Mouse (Mus musculus) myocyte (in vitro differentiated cells): ENCODE results near the gene Rubcn.

ENCODE experiments used
- CEBPB ChIP-seq: IDR thresholded peaks from 2 replicates; pipeline ENCODE4 v1.6.1; 2011; ENCODE audit warnings: mild to moderate bottlenecking, moderate library complexity; ENCODE audit not compliant: poor library complexity, insufficient read depth, severe bottlenecking
- E2F4 ChIP-seq: IDR thresholded peaks from one replicate; pipeline ENCODE4 v1.6.1; 2011; ENCODE audit warnings: mild to moderate bottlenecking, control low read depth, moderate library complexity; ENCODE audit not compliant: insufficient read depth
- MAX ChIP-seq: IDR thresholded peaks from one replicate; pipeline ENCODE4 v1.6.1; 2011; ENCODE audit warnings: low read depth, mild to moderate bottlenecking, control low read depth
- MYOD1 ChIP-seq, 3 experiments: IDR thresholded peaks; one replicate each; pipeline ENCODE4 v1.6.1; 2011; ENCODE audit warnings: control low read depth in 2 of 3, low read depth in 2 of 3, mild to moderate bottlenecking in 2 of 3, moderate library complexity in 1 of 3; ENCODE audit not compliant: insufficient read length in 2 of 3, control insufficient read depth in 1 of 3
- MYOG ChIP-seq, 3 experiments: IDR thresholded peaks; one replicate each; pipeline ENCODE4 v1.6.1; 2011; ENCODE audit warnings: control low read depth in 2 of 3, low read depth in 2 of 3, mild to moderate bottlenecking in 2 of 3; ENCODE audit not compliant: insufficient read length in 2 of 3, control insufficient read depth in 1 of 3, insufficient read depth in 1 of 3
- POLR2A ChIP-seq: IDR thresholded peaks from one replicate; pipeline ENCODE4 v1.6.1; 2011; ENCODE audit warnings: low read depth, mild to moderate bottlenecking, control low read depth, moderate library complexity; ENCODE audit not compliant: insufficient read length
- POLR2AphosphoS2 ChIP-seq: IDR thresholded peaks from one replicate; pipeline ENCODE4 v1.6.1; 2011; ENCODE audit warnings: low read depth, control low read depth; ENCODE audit not compliant: insufficient read length
- REST ChIP-seq: IDR thresholded peaks from one replicate; pipeline ENCODE4 v1.6.1; 2011; ENCODE audit warnings: mild to moderate bottlenecking, control low read depth, moderate library complexity; ENCODE audit not compliant: insufficient read depth, insufficient read length
- SRF ChIP-seq: IDR thresholded peaks from one replicate; pipeline ENCODE4 v1.6.1; 2011; ENCODE audit warnings: low read depth; ENCODE audit not compliant: control insufficient read depth, insufficient read length
- TCF12 ChIP-seq: IDR thresholded peaks from one replicate; pipeline ENCODE4 v1.6.1; 2011; ENCODE audit warnings: mild to moderate bottlenecking, control low read depth; ENCODE audit not compliant: poor library complexity, insufficient read depth, severe bottlenecking
- USF1 ChIP-seq: IDR thresholded peaks from one replicate; pipeline ENCODE4 v1.6.1; 2011; ENCODE audit warnings: low read depth, mild to moderate bottlenecking, control low read depth, moderate library complexity

GRCm38 (mm10) chr16:32812888-32813361 is 64.6 kb downstream of the Rubcn start:
- TF ChIP-seq POLR2A (no peak), REST (no peak), SRF (no peak), MAX (no peak), MYOG (IDR thresholded peaks at IDR 0.05; ENCODE audit: control insufficient read depth in 1 of 3, insufficient read depth in 1 of 3, insufficient read length in 2 of 3, low read depth in 2 of 3) (no peak), E2F4 (no peak), CEBPB (no peak), TCF12 (no peak), MYOD1 (IDR thresholded peaks at IDR 0.05; ENCODE audit: control insufficient read depth in 1 of 3, insufficient read length in 2 of 3, low read depth in 2 of 3) (no peak), USF1 (no peak), POLR2AphosphoS2 (no peak)
